Mouse (Mus musculus) lung, postnatal 0 days (tissue): ENCODE results near the gene Gh.

ENCODE experiments used
- CTCF ChIP-seq: IDR thresholded peaks from 2 replicates; pipeline ENCODE4 v1.5.1; 2016; ENCODE audit warnings: antibody characterized with exemption, mild to moderate bottlenecking
- EP300 ChIP-seq: IDR thresholded peaks from 2 replicates; pipeline ENCODE4 v1.6.1; 2016; ENCODE audit warnings: antibody characterized with exemption, mild to moderate bottlenecking, control low read depth

- TF ChIP-seq CTCF (no peak), EP300 (no peak)
These were observed 40.7 kb downstream of the Gh start for GRCm38 (mm10) chr11:106260826-106261450.
